Mouse (Mus musculus) regulatory T cell (primary cell): ENCODE data around the gene Zgrf1.

Experiments used
- in situ Hi-C: fragments of 300-600 bp; cut with MboI, MseI; formaldehyde crosslinking; loops from one replicate; pipeline ENCODE4 v1.15.1; 2025; ENCODE audit warnings: high pct_unique_total_duplicates

The Zgrf1 gene

GRCm38 (mm10) chr3:127634984-127635349 lies 81.7 kb downstream of the Zgrf1 start:
- in situ Hi-C loops: loop anchor here (5.0 kb wide), 2 partner anchors 117 to 312 kb away; no protein-coding TSS in a partner anchor

- in situ Hi-C loops: no loop called here
Observed at GRCm38 (mm10) chr3:127639875-127640761, 86.8 kb downstream of the Zgrf1 start.

GRCm38 (mm10) chr3:127640762-127641700 lies 87.7 kb downstream of the Zgrf1 start:
- in situ Hi-C loops: no loop called here

GRCm38 (mm10) chr3:127642211-127642610 lies 88.9 kb downstream of the Zgrf1 start:
- in situ Hi-C loops: no loop called here

GRCm38 (mm10) chr3:127646156-127646825 lies 93.0 kb downstream of the Zgrf1 start:
- in situ Hi-C loops: no loop called here

- in situ Hi-C loops: loop anchor here (25.0 kb wide), 1 partner anchor 1560 kb away; no protein-coding TSS in a partner anchor
Observed at GRCm38 (mm10) chr3:127651742-127652653, 98.7 kb downstream of the Zgrf1 start.

GRCm38 (mm10) chr3:127660712-127661111 lies 107.4 kb downstream of the Zgrf1 start:
- in situ Hi-C loops: loop anchor here (25.0 kb wide), 1 partner anchor 1552 kb away; no protein-coding TSS in a partner anchor

GRCm38 (mm10) chr3:127661646-127662531 lies 108.6 kb downstream of the Zgrf1 start:
- in situ Hi-C loops: loop anchor here (25.0 kb wide), 1 partner anchor 1550 kb away; no protein-coding TSS in a partner anchor
